Mouse (Mus musculus) forelimb bud, embryonic 11.5 days (tissue): ENCODE measurements around the gene Mfsd11.

ENCODE experiments used
- DNase-seq: peaks from one replicate; pipeline ENCODE4 v3.0.0-alpha.2; 2012; ENCODE audit warnings: low read depth, low spot score

Mfsd11 gene

GRCm38 (mm10) chr11:116852291-116852890 lies at the start of gene Mfsd11:
Gene Mfsd11 (plus strand): TSS chr11:116852440.
- DNase-seq = no peak

GRCm38 (mm10) chr11:116802709-116803108 lies 49.5 kb upstream of the Mfsd11 start:
- no peak for DNase-seq

GRCm38 (mm10) chr11:116806136-116807071 lies 45.8 kb upstream of the Mfsd11 start:
- DNase-seq = no peak

GRCm38 (mm10) chr11:116807116-116807515 lies 45.1 kb upstream of the Mfsd11 start:
- DNase-seq = no peak

GRCm38 (mm10) chr11:116807526-116807925 lies 44.7 kb upstream of the Mfsd11 start:
- DNase-seq = no peak

GRCm38 (mm10) chr11:116807938-116808606 lies 44.2 kb upstream of the Mfsd11 start:
- peak; percentile 86 for DNase-seq

- DNase-seq = no peak
Measured at GRCm38 (mm10) chr11:116808811-116809395, 43.3 kb upstream of the Mfsd11 start.

GRCm38 (mm10) chr11:116809520-116809919 lies 42.7 kb upstream of the Mfsd11 start:
- no peak for DNase-seq

GRCm38 (mm10) chr11:116810528-116810927 lies 41.7 kb upstream of the Mfsd11 start:
- no peak for DNase-seq

GRCm38 (mm10) chr11:116810983-116811901 lies 41.0 kb upstream of the Mfsd11 start:
- no peak for DNase-seq

GRCm38 (mm10) chr11:116812793-116813529 lies 39.3 kb upstream of the Mfsd11 start:
- DNase-seq = no peak

- DNase-seq = no peak
Measured at GRCm38 (mm10) chr11:116813610-116814009, 38.6 kb upstream of the Mfsd11 start.

GRCm38 (mm10) chr11:116814076-116814883 lies 38.0 kb upstream of the Mfsd11 start:
- DNase-seq = peak; percentile 58

- DNase-seq = no peak
Measured at GRCm38 (mm10) chr11:116814884-116815415, 37.3 kb upstream of the Mfsd11 start.

GRCm38 (mm10) chr11:116816769-116817168 lies 35.5 kb upstream of the Mfsd11 start:
- no peak for DNase-seq

GRCm38 (mm10) chr11:116817567-116817966 lies 34.7 kb upstream of the Mfsd11 start:
- no peak for DNase-seq

GRCm38 (mm10) chr11:116818722-116819121 lies 33.5 kb upstream of the Mfsd11 start:
- no peak for DNase-seq

GRCm38 (mm10) chr11:116819932-116820593 lies 32.2 kb upstream of the Mfsd11 start:
- DNase-seq = no peak
